Mouse (Mus musculus): Measurements from ENCODE around the gene Mrgpra4. TPM values are rescaled to one million over a fixed set of nuclear protein-coding genes. Genes with fewer than 3 reads are reported as not detected.

The Mrgpra4 gene
- total RNA-seq (2021), result not detected

GRCm38 (mm10) chr7:47981995-47982394, at the start of gene Mrgpra4:
Mrgpra4 (minus strand) TSS chr7:47982095.
- no peak for DNase-seq

DNA sequence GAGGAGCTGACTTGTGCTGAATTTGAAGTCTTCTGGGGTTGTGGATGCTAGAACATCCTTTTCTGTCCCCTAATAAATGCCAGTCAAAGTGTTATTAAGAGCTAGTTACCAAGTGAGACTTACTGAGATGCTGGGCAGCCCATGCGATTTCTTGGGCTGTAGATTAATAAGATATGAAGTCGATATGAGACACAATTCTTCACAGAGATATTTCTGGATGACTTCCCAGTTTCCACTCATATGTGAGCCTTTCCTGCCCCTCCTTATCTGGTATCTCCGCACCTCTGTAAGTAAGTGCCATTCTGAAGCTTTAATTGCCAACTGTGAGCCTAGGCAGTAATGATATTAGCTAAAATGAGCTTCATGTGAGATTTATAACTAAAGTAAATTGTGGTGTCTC, 45.6 kb upstream of the Mrgpra4 start, which contains the start of gene Mrgprx1:
Gene Mrgprx1 (minus strand): TSS at position 101 of the 400 bp plus-strand sequence.
- DNase-seq, result no peak

DNA sequence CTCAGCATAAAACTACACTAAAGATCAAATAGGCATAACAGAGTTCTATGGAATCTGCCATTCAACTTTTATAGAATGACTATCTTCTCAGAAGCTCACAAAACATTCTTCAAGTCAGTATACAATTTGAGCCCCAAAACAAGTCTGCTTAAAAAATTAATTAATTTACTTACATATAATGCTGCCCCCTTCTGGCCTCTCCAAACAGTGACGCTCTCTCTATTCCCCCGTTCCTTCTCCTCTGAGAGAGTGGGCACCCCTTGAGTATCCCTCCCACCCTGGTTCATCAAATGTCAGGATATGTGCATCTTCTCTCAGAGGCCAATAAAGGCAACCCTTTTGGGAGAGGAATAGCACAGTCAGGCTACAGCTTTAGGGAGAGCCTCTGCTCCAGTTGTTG, 36.0 kb upstream of the Mrgpra4 start:
- DNase-seq, result no peak

- no peak for DNase-seq
Observed at GRCm38 (mm10) chr7:47995689-47996088, 13.8 kb upstream of the Mrgpra4 start.

- DNase-seq, result no peak
Observed at GRCm38 (mm10) chr7:47986752-47987151, 4.9 kb upstream of the Mrgpra4 start.

Other genes with a start within 250 kb of the Mrgpra4 start
- gene Mrgprx1, start 45.5 kb upstream of the Mrgpra4 start, total RNA-seq (2021), result not detected
- not detected for gene Mrgprb5, start 186.9 kb upstream of the Mrgpra4 start, total RNA-seq (2021)
- not detected for gene Mrgprb4, start 217.2 kb upstream of the Mrgpra4 start, total RNA-seq (2021)

All from layer of hippocampus, postnatal 36 days (tissue).